Comparison of ENCODE assay signal across 10 mouse cellular contexts in the genomic region with DNA sequence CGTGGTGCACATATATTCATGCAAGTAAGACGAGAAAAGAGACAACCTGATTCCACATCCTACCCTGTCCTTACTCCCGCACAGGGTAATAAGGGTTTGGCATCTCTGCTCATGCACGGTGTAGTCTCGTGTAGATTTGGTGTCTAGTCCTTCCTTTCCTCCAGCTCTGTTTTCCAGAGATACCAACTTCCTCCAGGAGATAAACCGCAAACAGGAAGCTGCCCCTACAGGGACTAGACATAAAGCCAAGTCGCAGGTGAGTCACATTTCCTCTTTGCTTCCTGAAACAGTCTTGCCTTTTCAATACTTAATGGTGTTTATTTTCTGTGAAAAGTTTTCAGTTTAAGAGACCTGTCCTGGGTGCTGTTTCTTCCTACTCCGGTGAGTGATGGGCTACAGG. TPM values are rescaled to one million over a fixed set of nuclear protein-coding genes. Genes with fewer than 3 reads are reported as not detected.
DNase-seq lines count a peak whose midpoint lies in the region; ATAC-seq lines count a peak whose summit lies in the region.
"Had no signal": no experiment of that assay in that cellular context is flagged by ENCODE, and none has a peak within 500 bp of the region (broad histone marks: within the 10 kb centered on the region; RNA-seq: fewer than 3 reads in every experiment).

No protein-coding gene starts in this region.

- ATAC-seq in heart, embryonic 16.5 days (replicated peaks; ENCODE audit: extremely low read depth, insufficient read depth, low FRiP score), result no peak
- ATAC-seq in hindbrain, embryonic 14.5 days (ENCODE audit: low FRiP score), result peak; percentile 0; the same call in 1 of the 2 replicates
- no peak for ATAC-seq in midbrain, embryonic 12.5 days (ENCODE audit: low FRiP score, low read depth)

- peak overlapping the region; percentile 83 for H3K9ac ChIP-seq in heart, embryonic 16.5 days (ENCODE audit: low read length)
- peak overlapping the region; percentile 79; the same call in 1 of the 2 replicates for H3K9ac ChIP-seq in hindbrain, embryonic 14.5 days
- peak overlapping the region; percentile 69; the same call in 1 of the 2 replicates for H3K9ac ChIP-seq in midbrain, embryonic 12.5 days (replicated peaks)

- intact Hi-C loops in heart, postnatal 14 days (cut with DNase I), result no loop called here

- H3K36me3 ChIP-seq in heart, embryonic 16.5 days (ENCODE audit: control insufficient read depth, insufficient read depth), result peaks cover 6% of the 10 kb centered on the region
- peaks cover 13% of the 10 kb centered on the region for H3K36me3 ChIP-seq in embryonic facial prominence, embryonic 10.5 days (replicated peaks)
- peaks cover 10% of the 10 kb centered on the region for H3K36me3 ChIP-seq in hindbrain, embryonic 14.5 days (replicated peaks; ENCODE audit: control insufficient read depth, insufficient read depth)
- H3K36me3 ChIP-seq in midbrain, embryonic 12.5 days, result peaks cover 4% of the 10 kb centered on the region

- no peak overlapping the region for H3K27ac ChIP-seq in heart, embryonic 16.5 days (ENCODE audit: low read length)
- H3K27ac ChIP-seq in embryonic facial prominence, embryonic 10.5 days (replicated peaks), result no peak overlapping the region
- no peak overlapping the region for H3K27ac ChIP-seq in hindbrain, embryonic 14.5 days
- H3K27ac ChIP-seq in midbrain, embryonic 12.5 days (replicated peaks), result no peak overlapping the region

- H3K4me3 ChIP-seq in heart, embryonic 16.5 days (ENCODE audit: low read length), result peak overlapping the region; percentile 74
- H3K4me3 ChIP-seq in embryonic facial prominence, embryonic 10.5 days, result peak overlapping the region; percentile 72
- H3K4me3 ChIP-seq in hindbrain, embryonic 14.5 days (replicated peaks; ENCODE audit: low read length), result peak overlapping the region; percentile 65
- H3K4me3 ChIP-seq in midbrain, embryonic 12.5 days, result peak overlapping the region; percentile 71

- H3K27me3 ChIP-seq in heart, embryonic 16.5 days (ENCODE audit: control insufficient read depth, insufficient read depth, low read length), result no peaks in the 10 kb centered on the region
- H3K27me3 ChIP-seq in embryonic facial prominence, embryonic 10.5 days (replicated peaks; ENCODE audit: low read depth, poor library complexity, severe bottlenecking), result no peaks in the 10 kb centered on the region
- no peaks in the 10 kb centered on the region for H3K27me3 ChIP-seq in hindbrain, embryonic 14.5 days (ENCODE audit: control insufficient read depth, insufficient read depth, low read length)
- H3K27me3 ChIP-seq in midbrain, embryonic 12.5 days, result no peaks in the 10 kb centered on the region

- 59% methylated on average over 8 of the region's 8 CpGs for WGBS in heart, embryonic 16.5 days
- 74% methylated on average over 8 of the region's 8 CpGs for WGBS in embryonic facial prominence, embryonic 10.5 days
- WGBS in hindbrain, embryonic 14.5 days, result 74% methylated on average over 8 of the region's 8 CpGs
- 79% methylated on average over 8 of the region's 8 CpGs for WGBS in midbrain, embryonic 12.5 days

- H3K4me1 ChIP-seq in heart, embryonic 16.5 days (ENCODE audit: control insufficient read depth, insufficient read depth, low read length), result peaks cover 16% of the 10 kb centered on the region
- peaks cover 15% of the 10 kb centered on the region for H3K4me1 ChIP-seq in embryonic facial prominence, embryonic 10.5 days
- peaks cover 17% of the 10 kb centered on the region; the same call in 1 of the 2 replicates for H3K4me1 ChIP-seq in hindbrain, embryonic 14.5 days (replicated peaks; ENCODE audit: control insufficient read depth, insufficient read depth, low read length)
- H3K4me1 ChIP-seq in midbrain, embryonic 12.5 days, result peaks cover 18% of the 10 kb centered on the region

- peak overlapping the region; percentile 88 for H3K4me2 ChIP-seq in heart, embryonic 16.5 days (ENCODE audit: low read depth, low read length)
- peak overlapping the region; percentile 82 for H3K4me2 ChIP-seq in hindbrain, embryonic 14.5 days (replicated peaks)
- peak overlapping the region; percentile 77 for H3K4me2 ChIP-seq in midbrain, embryonic 12.5 days (replicated peaks)

- no peak for DNase-seq in heart, postnatal 14 days
- DNase-seq in embryonic facial prominence, embryonic 10.5 days (ENCODE audit: low spot score), result no peak
- no peak for DNase-seq in hindbrain, embryonic 14.5 days (ENCODE audit: low spot score)
- DNase-seq in layer of hippocampus, postnatal 36 days, result no peak
- DNase-seq in cerebellum, postnatal 14 days, result no peak
- DNase-seq in spleen, adult 12 weeks (ENCODE audit: low spot score), result no peak
- DNase-seq: kidney, adult 8-10 months had no signal

- H3K9me3 ChIP-seq in heart, embryonic 16.5 days (replicated peaks; ENCODE audit: control insufficient read depth, low read length), result no peaks in the 10 kb centered on the region
- H3K9me3 ChIP-seq in embryonic facial prominence, embryonic 10.5 days, result no peaks in the 10 kb centered on the region
- no peaks in the 10 kb centered on the region for H3K9me3 ChIP-seq in hindbrain, embryonic 14.5 days (ENCODE audit: control insufficient read depth, low read length)
- H3K9me3 ChIP-seq in midbrain, embryonic 12.5 days, result no peaks in the 10 kb centered on the region

RNA-seq across cellular contexts. Expression of a gene that starts 0.9 kb away (rescaled TPM):
- polyA plus RNA-seq in heart, embryonic 16.5 days (2015; fragmentation: Nextera tagmentation; extraction: Ambion mirVana), result 7.6 and 9.5 TPM in 2 replicates
- total RNA-seq in heart, postnatal 14 days (2021), result 1 to 10 TPM; 2.6 to 3.2 TPM
- 9.5 and 10.8 TPM in 2 replicates for polyA plus RNA-seq in embryonic facial prominence, embryonic 10.5 days (2016; fragmentation: Nextera tagmentation; extraction: Ambion mirVana)
- polyA plus RNA-seq in hindbrain, embryonic 14.5 days (2014; fragmentation: Nextera tagmentation; extraction: Ambion mirVana), result 15.2 and 16.0 TPM in 2 replicates
- polyA plus RNA-seq in midbrain, embryonic 12.5 days (2016; fragmentation: Nextera tagmentation; extraction: Ambion mirVana), result 14.8 and 16.0 TPM in 2 replicates
- total RNA-seq in layer of hippocampus, postnatal 36 days (2021), result 10 to 100 TPM in 1 of 2 experiments, 1 to 10 TPM in 1; 6.0 to 12.0 TPM

RNA-seq across cellular contexts. Expression of a gene that starts 14.5 kb away (rescaled TPM):
- polyA plus RNA-seq in heart, embryonic 16.5 days (2015; fragmentation: Nextera tagmentation; extraction: Ambion mirVana), result 0.20 TPM in 1 of 2 replicates, not detected in the other
- not detected for total RNA-seq in heart, postnatal 14 days (2021)
- 0.40 and 0.42 TPM in 2 replicates for polyA plus RNA-seq in embryonic facial prominence, embryonic 10.5 days (2016; fragmentation: Nextera tagmentation; extraction: Ambion mirVana)
- polyA plus RNA-seq in hindbrain, embryonic 14.5 days (2014; fragmentation: Nextera tagmentation; extraction: Ambion mirVana), result 8.2 and 8.3 TPM in 2 replicates
- 0.85 and 1.1 TPM in 2 replicates for polyA plus RNA-seq in midbrain, embryonic 12.5 days (2016; fragmentation: Nextera tagmentation; extraction: Ambion mirVana)
- total RNA-seq in layer of hippocampus, postnatal 36 days (2021), result 10 to 100 TPM; 21.3 to 24.2 TPM
- total RNA-seq: neutrophil, adult 5-6 weeks had no signal

RNA-seq across cellular contexts. Expression of a gene that starts 20.9 kb away (rescaled TPM):
- 1.0 and 1.8 TPM in 2 replicates for polyA plus RNA-seq in heart, embryonic 16.5 days (2015; fragmentation: Nextera tagmentation; extraction: Ambion mirVana)
- total RNA-seq in heart, postnatal 14 days (2021), result 1 to 10 TPM; 2.2 to 2.4 TPM
- 0.88 and 1.3 TPM in 2 replicates for polyA plus RNA-seq in embryonic facial prominence, embryonic 10.5 days (2016; fragmentation: Nextera tagmentation; extraction: Ambion mirVana)
- polyA plus RNA-seq in hindbrain, embryonic 14.5 days (2014; fragmentation: Nextera tagmentation; extraction: Ambion mirVana), result 5.7 and 6.6 TPM in 2 replicates
- 2.4 and 3.1 TPM in 2 replicates for polyA plus RNA-seq in midbrain, embryonic 12.5 days (2016; fragmentation: Nextera tagmentation; extraction: Ambion mirVana)
- total RNA-seq in layer of hippocampus, postnatal 36 days (2021), result 1 to 10 TPM; 5.3 to 5.8 TPM

RNA-seq across cellular contexts. Expression of a gene that starts 26.1 kb away (rescaled TPM):
- not detected in 2 replicates for polyA plus RNA-seq in heart, embryonic 16.5 days (2015; fragmentation: Nextera tagmentation; extraction: Ambion mirVana)
- not detected for total RNA-seq in heart, postnatal 14 days (2021)
- not detected in 2 replicates for polyA plus RNA-seq in embryonic facial prominence, embryonic 10.5 days (2016; fragmentation: Nextera tagmentation; extraction: Ambion mirVana)
- polyA plus RNA-seq in hindbrain, embryonic 14.5 days (2014; fragmentation: Nextera tagmentation; extraction: Ambion mirVana), result not detected in 2 replicates
- polyA plus RNA-seq in midbrain, embryonic 12.5 days (2016; fragmentation: Nextera tagmentation; extraction: Ambion mirVana), result not detected in 2 replicates
- under 1 TPM; 0.45 to 0.68 TPM for total RNA-seq in layer of hippocampus, postnatal 36 days (2021)
- total RNA-seq: neutrophil, adult 5-6 weeks had no signal

RNA-seq across cellular contexts. Expression of a gene that starts 40.5 kb away (rescaled TPM):
- polyA plus RNA-seq in heart, embryonic 16.5 days (2015; fragmentation: Nextera tagmentation; extraction: Ambion mirVana), result 1.0 and 1.5 TPM in 2 replicates
- total RNA-seq in heart, postnatal 14 days (2021), result under 1 TPM; 0.22 to 0.32 TPM
- 2.3 and 3.1 TPM in 2 replicates for polyA plus RNA-seq in embryonic facial prominence, embryonic 10.5 days (2016; fragmentation: Nextera tagmentation; extraction: Ambion mirVana)
- 5.9 and 6.5 TPM in 2 replicates for polyA plus RNA-seq in hindbrain, embryonic 14.5 days (2014; fragmentation: Nextera tagmentation; extraction: Ambion mirVana)
- 4.5 and 4.8 TPM in 2 replicates for polyA plus RNA-seq in midbrain, embryonic 12.5 days (2016; fragmentation: Nextera tagmentation; extraction: Ambion mirVana)
- total RNA-seq in layer of hippocampus, postnatal 36 days (2021), result 1 to 10 TPM; 6.0 to 8.0 TPM
